Mouse (Mus musculus) testis, adult 2 months (tissue): ENCODE measurements around the gene Nudcd3.

ENCODE experiments used
- CTCF ChIP-seq: fragments of 200-500 bp; IDR thresholded peaks from 2 replicates; pipeline ENCODE4 v1.5.1; 2012; ENCODE audit warnings: low read depth, mild to moderate bottlenecking, inconsistent platforms, low read length, moderate library complexity; ENCODE audit not compliant: control insufficient read depth, insufficient read depth, insufficient replicate concordance
- POLR2A ChIP-seq: fragments of 200-500 bp; IDR thresholded peaks from 2 replicates; pipeline ENCODE4 v1.6.1; 2012; ENCODE audit warnings: low read depth, mild to moderate bottlenecking, inconsistent platforms, low read length, moderate library complexity; ENCODE audit not compliant: control insufficient read depth

GRCm38 (mm10) chr11:6107722-6108121, 92.5 kb downstream of the Nudcd3 start:
- TF ChIP-seq POLR2A = no peak
- no peak for TF ChIP-seq CTCF
